Mouse (Mus musculus) common myeloid progenitor, adult 5-6 weeks (primary cell): ENCODE data around the gene Slc30a10. TPM values are rescaled to one million over a fixed set of nuclear protein-coding genes. Genes with fewer than 3 reads are reported as not detected.

ENCODE experiments used
- ATAC-seq: replicated peaks from 2 replicates; pipeline ENCODE4 v1.8.0; 2016; ENCODE audit warnings: low read depth, mild to moderate bottlenecking, moderate TSS enrichment, inconsistent platforms; ENCODE audit not compliant: poor library complexity, severe bottlenecking
- total RNA-seq: library from RNA; stranded (forward); fragments of 200-1000, 187-1606 nt; gene quantifications from 2 replicates; pipeline ENCODE4 v1.2.3, GENCODE M21; 2017

The Slc30a10 gene
- total RNA-seq, 1 experiment from 2014 or later, result 0.18 TPM

- no peak for ATAC-seq
Observed at GRCm38 (mm10) chr1:185509042-185509441, 54.4 kb downstream of the Slc30a10 start.

DNA sequence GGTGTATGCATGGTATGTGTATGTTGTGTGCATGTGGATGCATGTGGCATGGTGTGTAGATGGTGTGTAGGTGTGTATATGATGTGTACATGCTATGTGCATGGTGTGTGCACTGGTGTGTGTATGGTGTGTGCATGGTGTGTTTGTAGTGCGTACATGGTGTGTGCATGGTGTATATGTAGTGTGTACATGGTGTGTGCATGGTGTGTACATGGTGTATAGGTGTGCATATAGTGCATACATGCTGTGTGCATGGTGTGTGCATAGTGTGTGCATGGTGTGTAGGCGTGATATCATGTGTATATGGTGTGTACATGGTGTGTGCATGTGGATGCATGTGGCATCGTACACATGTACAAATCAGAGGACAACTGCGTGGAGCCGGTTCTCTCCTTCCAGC is 56.7 kb downstream of the Slc30a10 start:
- no peak for ATAC-seq

GRCm38 (mm10) chr1:185515526-185515979 is 60.9 kb downstream of the Slc30a10 start:
- no peak for ATAC-seq

- ATAC-seq, result no peak
Observed at GRCm38 (mm10) chr1:185516041-185516440, 61.4 kb downstream of the Slc30a10 start.

DNA sequence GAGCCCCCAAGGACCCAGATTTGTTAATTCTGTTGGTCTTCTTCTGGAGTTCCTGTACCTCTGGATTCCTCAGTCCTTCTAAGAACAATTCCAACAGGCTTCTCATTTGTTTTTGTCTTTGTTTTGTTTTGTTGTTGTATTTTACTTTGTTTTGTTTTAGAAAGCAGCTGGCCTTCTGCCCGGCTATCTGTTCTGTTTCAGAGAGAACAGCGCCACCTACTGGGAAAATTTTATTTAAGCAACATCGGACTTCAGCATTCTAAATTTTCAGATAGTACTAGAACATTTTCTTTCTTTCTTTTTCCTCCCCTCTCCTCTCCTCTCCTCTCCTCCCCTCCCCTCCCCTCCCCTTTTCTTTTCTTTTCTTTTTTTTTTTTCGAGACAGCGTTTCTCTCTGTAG is 62.9 kb downstream of the Slc30a10 start:
- ATAC-seq, result no peak

Other genes starting within 250 kb of the Slc30a10 start
- 53.2 and 60.1 TPM in 2 replicates for gene Iars2, start 125.5 kb upstream of the Slc30a10 start, total RNA-seq
- 20.1 and 22.2 TPM in 2 replicates for gene Bpnt1, start 122.7 kb upstream of the Slc30a10 start, total RNA-seq
- gene Eprs, start 91.8 kb upstream of the Slc30a10 start, total RNA-seq, result 236 and 247 TPM in 2 replicates